Mouse (Mus musculus) liver, adult 2 months (tissue): ENCODE results near the gene Rab10. TPM values are rescaled to one million over a fixed set of nuclear protein-coding genes. Genes with fewer than 3 reads are reported as not detected.

Source experiments
- DNase-seq: peaks from one replicate; pipeline ENCODE4 v3.0.0-alpha.2; 2011; ENCODE audit warnings: low read depth, low spot score; ENCODE audit errors: extremely low read depth
- H3K27ac ChIP-seq: fragments of 200-500 bp; replicated peaks from 2 replicates; pipeline ENCODE4 v1.5.1; 2012; ENCODE audit warnings: low read depth, mild to moderate bottlenecking, control low read depth, inconsistent platforms, low read length; ENCODE audit not compliant: insufficient read depth
- H3K27me3 ChIP-seq: fragments of 200-500 bp; 2 replicates; pipeline ENCODE4 v1.6.1; 2012; ENCODE audit warnings: mild to moderate bottlenecking, moderate library complexity, low read length, inconsistent platforms; ENCODE audit not compliant: control insufficient read depth, insufficient read depth
- H3K36me3 ChIP-seq: fragments of 200-500 bp; 2 replicates; pipeline ENCODE4 v1.6.1; 2012; ENCODE audit warnings: low read length, inconsistent platforms; ENCODE audit not compliant: control insufficient read depth, insufficient read depth
- H3K4me1 ChIP-seq: fragments of 200-500 bp; 2 replicates; pipeline ENCODE4 v1.6.1; 2011; ENCODE audit warnings: low read length; ENCODE audit not compliant: control insufficient read depth, insufficient read depth
- H3K4me3 ChIP-seq: fragments of 200-500 bp; 2 replicates; pipeline ENCODE4 v1.5.1; 2011; ENCODE audit warnings: low read depth, mild to moderate bottlenecking, control low read depth, low read length, moderate library complexity; ENCODE audit not compliant: insufficient read depth
- H3K79me2 ChIP-seq: fragments of 200-500 bp; 2 replicates; pipeline ENCODE4 v1.6.1; 2012; ENCODE audit warnings: inconsistent platforms, mild to moderate bottlenecking, low read length, moderate library complexity; ENCODE audit not compliant: control insufficient read depth, insufficient read depth
- H3K9ac ChIP-seq: fragments of 200-500 bp; 2 replicates; pipeline ENCODE4 v1.6.1; 2012; ENCODE audit warnings: low read depth, mild to moderate bottlenecking, control low read depth, inconsistent platforms, low read length
- CTCF ChIP-seq: fragments of 200-500 bp; IDR thresholded peaks from 2 replicates; pipeline ENCODE4 v1.5.1; 2011; ENCODE audit warnings: low read depth, low read length, control low read depth
- POLR2A ChIP-seq: fragments of 200-500 bp; IDR thresholded peaks from 2 replicates; pipeline ENCODE4 v1.6.1; 2011; ENCODE audit warnings: low read length, control low read depth; ENCODE audit not compliant: insufficient read depth; ENCODE audit errors: extremely low read depth
- WGBS: fragments of 180-500 bp; shearing (Covaris S2); methylation state at CpG from one replicate; pipeline ENCODE4 v1.1.7; 2018; 5-methylcytosine and 5-hydroxymethylcytosine counted together
- polyA plus RNA-seq: library from polyadenylated mRNA; depleted of rRNA; stranded (reverse); fragments of >200 nt; gene quantifications from 2 replicates; pipeline ENCODE4 v1.2.3, GENCODE M21; 2012
- total RNA-seq: library from RNA; depleted of rRNA; stranded (reverse); fragments of >200 nt; gene quantifications from 2 replicates; pipeline ENCODE4 v1.2.3, GENCODE M21; 2014

The Rab10 gene
- total and polyA plus RNA-seq, 2 experiments: 18.7 to 42.8 TPM

- Histone ChIP-seq H3K4me1 (no peaks in the 10 kb centered on the region), H3K36me3 (peaks cover 42% of the 10 kb centered on the region), H3K27ac (no peak overlapping the region), H3K4me3 (no peak overlapping the region), H3K9ac (no peak overlapping the region), H3K79me2 (peaks cover 4% of the 10 kb centered on the region; the same call in 1 of the 2 replicates), H3K27me3 (no peaks in the 10 kb centered on the region)
- peak; percentile 15; the same call in 1 of the 2 replicates for TF ChIP-seq CTCF
- no peak for TF ChIP-seq POLR2A
- DNase-seq: peak; percentile 26
Measured at GRCm38 (mm10) chr12:3253591-3253990, 56.2 kb downstream of the Rab10 start.

GRCm38 (mm10) chr12:3246091-3246490 lies 63.7 kb downstream of the Rab10 start:
- no peaks in the 10 kb centered on the region for H3K79me2 ChIP-seq
- no peak overlapping the region for H3K9ac ChIP-seq
- H3K36me3 ChIP-seq: peaks cover 26% of the 10 kb centered on the region
- 96% methylated on average over 6 of the region's 6 CpGs for WGBS
- TF ChIP-seq CTCF (no peak), POLR2A (no peak)
- no peaks in the 10 kb centered on the region for H3K27me3 ChIP-seq
- no peaks in the 10 kb centered on the region for H3K4me1 ChIP-seq
- DNase-seq: no peak
- H3K4me3 ChIP-seq: no peak overlapping the region
- no peak overlapping the region for H3K27ac ChIP-seq

GRCm38 (mm10) chr12:3239544-3239943 lies 70.2 kb downstream of the Rab10 start:
- peaks cover 7% of the 10 kb centered on the region for H3K79me2 ChIP-seq
- peaks cover 2% of the 10 kb centered on the region; the same call in 1 of the 2 replicates for H3K36me3 ChIP-seq
- 100% methylated on average over 1 of the region's 1 CpGs for WGBS
- H3K27ac ChIP-seq: no peak overlapping the region
- no peak for DNase-seq
- H3K9ac ChIP-seq: no peak overlapping the region
- peaks cover 4% of the 10 kb centered on the region; the same call in 1 of the 2 replicates for H3K4me1 ChIP-seq
- no peaks in the 10 kb centered on the region for H3K27me3 ChIP-seq
- H3K4me3 ChIP-seq: no peak overlapping the region
- TF ChIP-seq CTCF (no peak), POLR2A (no peak)

- Histone ChIP-seq H3K9ac (no peak overlapping the region), H3K27ac (no peak overlapping the region), H3K4me1 (peaks cover 4% of the 10 kb centered on the region; the same call in 1 of the 2 replicates), H3K4me3 (no peak overlapping the region), H3K27me3 (no peaks in the 10 kb centered on the region), H3K36me3 (peaks cover 2% of the 10 kb centered on the region; the same call in 1 of the 2 replicates), H3K79me2 (peaks cover 7% of the 10 kb centered on the region)
- WGBS: 94% methylated on average over 16 of the region's 16 CpGs
- DNase-seq: no peak
- no peak for TF ChIP-seq CTCF
- no peak for TF ChIP-seq POLR2A
Measured at GRCm38 (mm10) chr12:3238361-3239051, 71.3 kb downstream of the Rab10 start.

GRCm38 (mm10) chr12:3237799-3238198 lies 72.0 kb downstream of the Rab10 start:
- H3K36me3 ChIP-seq: peaks cover 2% of the 10 kb centered on the region; the same call in 1 of the 2 replicates
- H3K27ac ChIP-seq: no peak overlapping the region
- H3K4me1 ChIP-seq: peaks cover 4% of the 10 kb centered on the region; the same call in 1 of the 2 replicates
- no peaks in the 10 kb centered on the region for H3K27me3 ChIP-seq
- WGBS: 96% methylated on average over 5 of the region's 5 CpGs
- H3K4me3 ChIP-seq: no peak overlapping the region
- DNase-seq: no peak
- H3K9ac ChIP-seq: no peak overlapping the region
- no peak for TF ChIP-seq CTCF
- no peak for TF ChIP-seq POLR2A
- peaks cover 7% of the 10 kb centered on the region for H3K79me2 ChIP-seq
